Mouse (Mus musculus) gonadal fat pad, adult 2 months (tissue): ENCODE results near the gene Fli1. TPM values are rescaled to one million over a fixed set of nuclear protein-coding genes. Genes with fewer than 3 reads are reported as not detected.

Experiments
- DNase-seq: peaks from one replicate; pipeline ENCODE4 v3.0.0-alpha.2; 2012; ENCODE audit warnings: low read depth
- polyA plus RNA-seq: library from polyadenylated mRNA; depleted of rRNA; stranded (reverse); fragments of >200 nt; gene quantifications from 2 replicates; pipeline ENCODE4 v1.2.3, GENCODE M21; 2012

Gene Fli1
- polyA plus RNA-seq, 1 experiment: 10.4 TPM

GRCm38 (mm10) chr9:32503423-32503822 lies 39.2 kb downstream of the Fli1 start:
- no peak for DNase-seq

DNA sequence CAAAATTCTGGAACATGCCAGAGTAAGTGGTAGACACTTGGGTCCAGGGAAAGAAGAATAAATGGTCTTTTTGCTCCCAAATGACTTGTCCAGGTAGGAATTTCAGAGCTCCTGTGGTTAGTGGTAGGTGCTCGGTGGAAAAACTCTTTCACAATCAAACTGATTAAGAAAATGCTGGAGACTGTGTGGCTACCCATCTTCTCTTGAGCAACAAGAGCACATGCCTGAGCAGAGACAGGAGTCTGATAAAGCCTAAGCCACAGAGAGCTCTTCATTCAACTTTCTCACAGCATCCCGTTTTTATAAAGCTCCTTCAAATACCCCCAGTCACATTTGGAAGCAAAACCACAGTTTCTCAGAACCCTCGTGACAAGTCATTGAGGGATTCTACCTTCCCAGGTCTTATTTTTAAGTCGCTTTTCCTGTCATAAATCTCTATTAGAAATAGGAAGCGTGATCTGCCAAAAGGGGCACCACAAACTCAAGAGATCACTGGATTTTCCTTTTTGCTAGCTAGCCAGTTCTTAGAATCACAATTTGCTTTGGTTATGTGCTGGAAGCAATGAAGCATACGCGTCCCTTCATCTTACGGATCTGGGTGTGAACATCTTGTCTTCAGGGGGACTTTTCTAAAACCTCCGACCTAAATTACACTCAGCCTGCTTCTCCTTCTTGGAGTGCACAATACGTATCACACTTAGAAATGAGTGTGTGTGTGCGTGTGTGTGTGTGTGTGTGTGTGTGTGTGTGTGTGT lies 40.2 kb downstream of the Fli1 start:
- no peak for DNase-seq

DNA sequence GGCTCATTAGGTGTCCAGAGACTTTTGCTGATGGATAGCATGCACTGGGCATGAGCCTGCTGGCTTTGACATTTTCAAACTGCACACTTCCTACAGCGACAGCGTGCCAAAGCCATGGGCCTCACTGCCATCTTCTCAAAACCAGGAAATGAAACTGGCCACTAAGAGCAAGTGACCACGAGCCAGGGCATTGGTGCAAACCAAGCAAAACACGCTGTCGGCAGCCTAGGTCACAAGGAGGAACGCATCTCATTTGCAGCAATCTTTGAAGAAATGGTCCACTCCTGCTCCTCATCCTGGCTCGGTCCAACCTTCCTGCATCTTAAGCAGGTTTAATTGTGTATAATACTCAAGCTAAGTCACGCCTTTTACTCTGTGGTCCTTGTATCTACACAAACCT lies 41.8 kb downstream of the Fli1 start:
- no peak for DNase-seq

DNA sequence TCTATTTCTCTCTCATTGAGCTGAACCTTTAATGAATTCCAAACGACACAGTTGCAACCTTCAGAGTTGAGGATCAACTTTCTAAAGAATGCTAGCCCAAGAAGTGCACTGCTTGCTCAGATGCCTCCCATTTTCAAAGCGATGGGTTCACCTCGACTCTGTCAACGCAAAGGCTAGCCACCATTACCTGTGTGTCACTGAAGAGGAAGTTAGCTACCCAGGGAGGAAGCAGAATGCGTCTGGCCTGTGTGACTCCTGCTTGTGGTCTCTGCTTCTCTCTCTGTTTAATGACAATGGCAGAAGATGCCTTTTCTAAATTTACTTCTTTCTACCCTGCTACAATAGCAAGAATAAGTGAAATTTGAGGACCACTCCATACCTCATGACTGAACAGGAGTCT lies 42.6 kb downstream of the Fli1 start:
- DNase-seq: no peak

DNA sequence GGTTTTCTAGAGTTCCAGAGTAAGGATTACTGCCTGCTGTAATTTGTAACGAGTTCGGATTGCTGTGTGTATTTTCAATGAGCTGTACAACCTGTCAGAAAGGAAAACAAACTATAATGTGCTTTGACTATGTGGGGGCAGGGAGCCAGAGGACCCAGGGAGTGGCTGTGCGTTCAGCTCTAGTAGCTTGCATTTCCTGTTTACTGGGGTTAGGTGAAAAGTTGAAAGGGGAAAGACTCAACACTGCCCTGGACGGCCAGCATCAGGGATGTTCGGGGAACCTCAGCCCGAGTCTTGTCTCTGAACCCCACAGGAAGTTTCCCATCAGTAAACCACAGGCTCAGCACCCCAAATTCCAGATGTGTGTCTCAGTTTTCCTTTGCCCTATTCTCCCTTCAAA lies 43.2 kb downstream of the Fli1 start:
- DNase-seq: no peak

DNA sequence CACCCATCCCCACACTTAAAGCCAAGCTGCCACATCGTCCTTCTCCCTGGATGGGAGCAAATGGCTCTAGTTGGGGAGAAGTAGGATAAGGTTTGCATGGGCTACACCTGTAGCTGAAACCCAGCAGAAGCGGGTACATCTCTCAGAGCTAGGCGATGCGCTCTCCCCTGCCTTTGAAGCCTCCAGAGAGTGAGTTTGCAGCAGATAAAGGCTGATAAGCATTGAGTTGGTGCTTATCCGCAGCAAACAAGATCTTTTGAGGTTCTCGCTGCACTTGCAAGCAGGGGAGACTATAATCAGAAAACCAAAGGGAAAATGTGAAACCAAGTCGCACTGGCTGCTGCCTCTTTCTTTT lies 47.0 kb downstream of the Fli1 start:
- no peak for DNase-seq

- no peak for DNase-seq
These were observed 47.6 kb downstream of the Fli1 start for GRCm38 (mm10) chr9:32494891-32495642.

GRCm38 (mm10) chr9:32493588-32494423 lies 48.9 kb downstream of the Fli1 start:
- DNase-seq: no peak

- DNase-seq: no peak
These were observed 49.9 kb downstream of the Fli1 start for GRCm38 (mm10) chr9:32492753-32493152.

DNA sequence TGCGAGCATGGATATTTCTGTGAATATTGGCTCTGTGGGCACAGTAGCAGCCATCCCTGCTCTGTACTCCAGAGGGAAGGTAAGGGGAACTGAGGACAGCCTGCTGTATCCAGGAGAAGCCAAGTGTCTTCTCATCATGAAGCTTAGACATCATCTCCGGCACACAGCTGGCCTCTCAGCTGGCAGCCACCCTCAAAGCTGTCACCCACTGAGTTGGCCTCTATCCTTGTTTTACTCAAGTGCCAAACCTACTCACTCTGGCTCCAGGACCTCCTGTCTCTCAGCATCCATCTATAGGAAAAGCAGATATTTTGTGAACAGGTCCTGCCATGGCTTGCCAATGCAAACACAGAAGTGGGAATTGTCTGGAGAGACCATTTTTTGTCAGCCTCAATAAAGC lies 51.2 kb downstream of the Fli1 start:
- no peak for DNase-seq

DNA sequence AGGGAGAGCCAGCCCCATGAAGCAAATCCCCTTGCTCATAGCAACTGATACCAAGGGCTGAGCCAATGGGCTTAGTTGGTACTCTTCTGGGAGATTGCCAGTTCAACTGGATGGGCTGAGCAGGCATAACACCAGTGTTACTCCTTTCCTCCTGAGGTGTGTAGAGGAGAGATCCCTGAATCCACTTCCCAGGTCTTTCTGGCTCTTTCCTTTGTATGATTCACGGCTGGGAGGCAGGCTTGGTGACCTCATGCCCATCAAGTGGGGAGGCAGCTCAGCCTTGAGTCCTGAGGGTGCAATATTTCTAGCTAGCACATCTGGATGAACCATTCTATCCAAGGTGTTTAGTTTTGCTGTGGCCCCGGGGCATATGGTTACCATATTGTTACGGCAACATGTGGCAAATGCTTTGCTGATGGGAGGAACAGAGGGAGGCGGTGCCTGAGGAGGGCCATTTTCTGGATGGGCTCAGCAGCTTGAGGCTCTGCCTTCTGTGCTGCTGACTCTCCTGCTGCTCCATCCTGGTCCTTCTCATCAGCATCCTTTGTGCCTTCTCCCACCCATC lies 52.8 kb downstream of the Fli1 start:
- no peak for DNase-seq

GRCm38 (mm10) chr9:32489315-32489714 lies 53.3 kb downstream of the Fli1 start:
- no peak for DNase-seq

DNA sequence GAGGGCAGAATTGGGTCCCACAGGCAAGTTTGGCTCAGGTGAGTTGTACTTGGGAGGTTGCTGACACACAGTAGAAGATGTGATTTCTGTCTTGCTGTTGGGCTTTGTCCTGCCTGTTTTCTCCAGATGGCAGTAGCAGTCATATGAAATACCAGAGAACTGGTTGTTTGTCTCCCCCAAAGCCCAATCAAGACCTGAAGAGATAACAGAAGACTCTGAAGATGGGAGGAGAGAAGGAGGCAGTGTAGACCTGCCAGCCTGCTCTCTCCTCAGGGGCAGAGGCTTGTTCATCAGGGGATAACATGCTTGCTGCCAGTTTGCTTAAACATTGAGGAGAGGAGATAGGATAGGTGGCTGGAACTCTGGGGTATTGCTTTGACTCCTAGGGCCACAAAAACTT lies 54.0 kb downstream of the Fli1 start:
- no peak for DNase-seq

DNA sequence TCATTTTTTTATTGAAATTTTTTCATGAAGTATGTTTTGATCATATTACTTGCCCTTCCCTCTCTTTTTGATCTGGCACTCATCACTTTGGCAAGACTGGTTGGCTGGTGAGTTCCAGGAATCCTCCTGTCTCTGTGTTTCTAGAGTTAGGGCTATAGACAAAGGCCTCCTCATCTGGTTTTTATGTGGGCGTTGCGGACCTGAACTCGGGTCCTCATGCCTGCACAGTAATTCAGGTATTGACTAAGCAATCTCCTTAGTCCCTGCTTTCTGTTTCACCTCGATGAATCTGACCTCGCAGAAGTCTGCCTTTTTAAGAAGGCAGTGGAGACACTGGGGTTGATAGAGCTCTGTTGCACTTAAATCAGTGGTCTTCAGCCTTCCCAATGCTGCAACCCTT lies 54.8 kb downstream of the Fli1 start:
- DNase-seq: no peak

GRCm38 (mm10) chr9:32487401-32487800 lies 55.3 kb downstream of the Fli1 start:
- no peak for DNase-seq

GRCm38 (mm10) chr9:32480418-32480817 lies 62.2 kb downstream of the Fli1 start:
- DNase-seq: no peak

DNA sequence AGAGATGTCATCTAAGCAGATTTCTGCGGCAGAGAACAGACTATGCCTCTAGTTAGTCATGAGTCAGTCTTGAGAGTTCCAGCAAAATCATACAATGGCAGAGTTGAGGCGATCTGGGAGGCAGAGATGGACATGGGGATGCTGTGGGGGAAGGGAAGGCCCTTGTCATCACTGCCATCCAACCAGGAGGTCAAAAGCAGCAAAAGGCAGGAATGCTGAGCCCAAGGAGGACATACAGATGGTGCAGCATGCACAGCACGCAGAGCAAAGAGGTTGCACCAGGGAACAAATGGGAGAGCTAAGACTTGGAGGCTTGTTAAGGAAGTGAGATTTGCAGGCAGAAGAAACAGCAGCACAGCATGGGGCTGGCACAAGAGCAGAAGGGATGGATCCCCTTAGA lies 63.9 kb downstream of the Fli1 start:
- no peak for DNase-seq

- no peak for DNase-seq
These were observed 64.6 kb downstream of the Fli1 start for GRCm38 (mm10) chr9:32478087-32478486.

- DNase-seq: no peak
These were observed 66.1 kb downstream of the Fli1 start for GRCm38 (mm10) chr9:32476604-32477003.

GRCm38 (mm10) chr9:32474621-32475390 lies 67.9 kb downstream of the Fli1 start:
- DNase-seq: no peak

GRCm38 (mm10) chr9:32472346-32472745 lies 70.3 kb downstream of the Fli1 start:
- no peak for DNase-seq
